Mouse (Mus musculus) liver, embryonic 11.5 days (tissue): ENCODE results near the gene Arid3b. TPM values are rescaled to one million over a fixed set of nuclear protein-coding genes. Genes with fewer than 3 reads are reported as not detected.
A peak's percentile ranks its signal among the peaks of the same experiment; 100 is the strongest.

Experiments
- ATAC-seq: fragments of 200-750 bp; cut with Nextera tagmentation; replicated peaks from 2 replicates; pipeline ENCODE4 v1.8.0; 2017; ENCODE audit warnings: moderate number of reproducible peaks, mild to moderate bottlenecking, moderate TSS enrichment, moderate library complexity; ENCODE audit not compliant: low FRiP score
- DNase-seq: peaks from one replicate; pipeline ENCODE4 v3.0.0-alpha.2; 2017; ENCODE audit warnings: low spot score
- H3K27ac ChIP-seq: fragments of 300-500 bp; sonication (generic); 2 replicates; pipeline ENCODE4 v1.5.1; 2014; ENCODE audit warnings: mild to moderate bottlenecking, low read depth, low read length, control low read depth
- H3K27me3 ChIP-seq: fragments of 300-500 bp; sonication (generic); replicated peaks from 2 replicates; pipeline ENCODE4 v1.6.1; 2014; ENCODE audit warnings: low read length, mixed read lengths; ENCODE audit not compliant: control insufficient read depth, insufficient read depth
- H3K36me3 ChIP-seq: fragments of 300-500 bp; sonication (generic); 2 replicates; pipeline ENCODE4 v1.6.1; 2014; ENCODE audit warnings: mild to moderate bottlenecking, low read length, moderate library complexity, mixed read lengths; ENCODE audit not compliant: control insufficient read depth, insufficient read depth
- H3K4me1 ChIP-seq: fragments of 300-500 bp; sonication (generic); replicated peaks from 2 replicates; pipeline ENCODE4 v1.6.1; 2014; ENCODE audit warnings: low read length, mixed read lengths; ENCODE audit not compliant: control insufficient read depth, insufficient read depth
- H3K4me2 ChIP-seq: fragments of 300-500 bp; sonication (generic); 2 replicates; pipeline ENCODE4 v1.6.1; 2014; ENCODE audit warnings: mild to moderate bottlenecking, control low read depth, moderate library complexity
- H3K4me3 ChIP-seq: fragments of 300-500 bp; sonication (generic); 2 replicates; pipeline ENCODE4 v1.5.1; 2014; ENCODE audit warnings: low read depth, low read length, control low read depth
- H3K9ac ChIP-seq: fragments of 300-500 bp; sonication (generic); 2 replicates; pipeline ENCODE4 v1.6.1; 2014; ENCODE audit warnings: low read depth, low read length, control low read depth
- H3K9me3 ChIP-seq: fragments of 300-500 bp; sonication (generic); 2 replicates; pipeline ENCODE4 v1.6.1; 2016; ENCODE audit warnings: low read length, inconsistent platforms, mixed read lengths; ENCODE audit not compliant: control insufficient read depth
- WGBS: fragments of 180-500 bp; shearing (Covaris S2); extraction: QIAGEN DNeasy Blood & Tissue Kit; methylation state at CpG from one replicate; pipeline ENCODE4 v1.1.7; 2014; 5-methylcytosine and 5-hydroxymethylcytosine counted together
- polyA plus RNA-seq: library from polyadenylated mRNA; unstranded; fragments of >200 nt; fragmentation: Nextera tagmentation; extraction: Ambion mirVana; gene quantifications from 2 replicates; pipeline ENCODE4 v1.2.1, GENCODE M21; 2014

Arid3b gene
- polyA plus RNA-seq, 1 experiment from 2014 or later = 20.3 TPM

- H3K4me3 ChIP-seq = no peak overlapping the region
- H3K9me3 ChIP-seq = no peaks in the 10 kb centered on the region
- 40% methylated on average over 6 of the region's 6 CpGs for WGBS
- no peak for ATAC-seq
- no peaks in the 10 kb centered on the region for H3K27me3 ChIP-seq
- peaks cover 47% of the 10 kb centered on the region for H3K4me1 ChIP-seq
- H3K27ac ChIP-seq = no peak overlapping the region; the same call in 1 of the 2 replicates
- no peak overlapping the region for H3K4me2 ChIP-seq
- H3K36me3 ChIP-seq = no peaks in the 10 kb centered on the region
- no peak overlapping the region for H3K9ac ChIP-seq
- DNase-seq = no peak
Measured at GRCm38 (mm10) chr9:57817220-57817667, 19.3 kb downstream of the Arid3b start.

GRCm38 (mm10) chr9:57814866-57815265, 21.7 kb downstream of the Arid3b start:
- no peak overlapping the region for H3K27ac ChIP-seq
- H3K9ac ChIP-seq = no peak overlapping the region
- DNase-seq (no peak), ATAC-seq (no peak)
- no peaks in the 10 kb centered on the region for H3K27me3 ChIP-seq
- no peaks in the 10 kb centered on the region for H3K9me3 ChIP-seq
- H3K4me2 ChIP-seq = no peak overlapping the region
- no peaks in the 10 kb centered on the region for H3K36me3 ChIP-seq
- H3K4me3 ChIP-seq = no peak overlapping the region
- peaks cover 49% of the 10 kb centered on the region for H3K4me1 ChIP-seq
- 46% methylated on average over 3 of the region's 3 CpGs for WGBS

DNA sequence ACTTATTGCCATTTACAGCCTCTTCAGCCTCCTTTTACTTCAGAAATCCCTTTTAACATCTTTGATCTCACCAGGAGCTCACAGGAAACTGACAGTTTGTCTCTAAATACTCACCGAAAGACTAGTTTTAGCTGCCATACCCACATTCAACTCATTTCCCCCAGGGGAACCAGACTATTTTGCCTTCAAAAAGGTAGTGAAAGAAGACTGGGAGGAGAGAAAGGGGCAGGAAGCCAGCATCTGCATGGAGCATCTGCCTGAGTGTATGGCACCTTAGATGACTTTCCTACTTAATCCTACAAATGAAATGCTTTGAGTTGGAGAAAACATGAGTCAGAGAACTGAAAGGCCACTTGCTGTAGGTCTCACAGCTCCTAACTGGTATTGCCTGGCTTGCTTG, 22.6 kb downstream of the Arid3b start:
- H3K4me2 ChIP-seq = no peak overlapping the region
- no peak overlapping the region for H3K9ac ChIP-seq
- H3K27ac ChIP-seq = no peak overlapping the region
- ATAC-seq (no peak), DNase-seq (no peak)
- WGBS = 57% methylated on average over 1 of the region's 1 CpGs
- H3K4me1 ChIP-seq = peaks cover 51% of the 10 kb centered on the region
- no peaks in the 10 kb centered on the region for H3K27me3 ChIP-seq
- H3K36me3 ChIP-seq = no peaks in the 10 kb centered on the region
- no peaks in the 10 kb centered on the region for H3K9me3 ChIP-seq
- H3K4me3 ChIP-seq = no peak overlapping the region

DNA sequence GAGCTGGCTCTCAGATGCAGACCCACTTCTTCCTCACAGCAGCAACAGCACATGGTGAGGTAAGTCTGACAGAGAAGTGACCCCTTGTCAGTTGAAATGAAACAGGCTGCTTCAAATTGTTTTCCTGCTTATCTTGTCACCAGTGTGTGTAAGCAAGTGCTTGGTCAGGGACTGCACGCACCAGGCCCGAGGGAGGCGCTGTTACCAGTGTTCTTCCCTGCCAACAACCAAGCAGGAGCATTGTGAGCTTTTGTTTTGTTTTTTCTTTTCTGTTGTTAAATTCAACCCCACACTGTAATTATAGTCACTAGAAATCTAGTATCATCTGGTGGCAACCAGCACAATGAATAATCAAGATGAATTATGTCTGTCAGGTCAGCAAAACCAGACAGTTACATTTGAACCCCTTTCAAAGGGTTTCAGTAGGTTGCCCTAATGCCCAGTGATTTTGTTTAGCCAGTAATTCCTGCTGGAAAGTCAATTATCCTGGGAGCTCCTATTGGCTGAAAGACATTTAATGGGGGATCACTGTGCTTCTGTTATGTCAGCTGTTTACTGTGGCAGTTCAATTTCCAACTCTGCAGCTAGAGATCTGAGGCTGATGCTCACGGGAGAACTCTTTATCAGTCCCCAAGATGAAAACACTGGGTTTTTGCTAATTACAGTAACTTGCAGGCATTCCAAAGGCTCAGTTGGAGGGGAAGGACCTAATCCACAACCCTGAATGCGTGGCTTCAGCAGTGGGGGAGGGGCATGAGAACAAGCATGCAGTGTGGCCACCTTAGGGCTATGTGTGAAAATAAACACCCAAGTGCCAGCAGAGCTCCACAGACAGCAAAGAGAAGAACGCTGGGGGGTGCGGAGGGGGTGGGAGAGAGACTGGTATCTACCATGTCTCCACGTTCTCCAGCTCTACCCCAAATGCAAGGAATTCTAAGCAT, 24.5 kb downstream of the Arid3b start:
- Histone ChIP-seq H3K9ac (no peak overlapping the region), H3K4me1 (peaks cover 37% of the 10 kb centered on the region), H3K4me2 (no peak overlapping the region), H3K9me3 (no peaks in the 10 kb centered on the region), H3K27me3 (no peaks in the 10 kb centered on the region), H3K36me3 (no peaks in the 10 kb centered on the region), H3K27ac (no peak overlapping the region), H3K4me3 (no peak overlapping the region)
- ATAC-seq (no peak), DNase-seq (no peak)
- 34% methylated on average over 8 of the region's 8 CpGs for WGBS

GRCm38 (mm10) chr9:57810691-57811090, 25.9 kb downstream of the Arid3b start:
- no peak overlapping the region for H3K9ac ChIP-seq
- no peak overlapping the region for H3K4me2 ChIP-seq
- no peaks in the 10 kb centered on the region for H3K36me3 ChIP-seq
- H3K27me3 ChIP-seq = no peaks in the 10 kb centered on the region
- H3K9me3 ChIP-seq = no peaks in the 10 kb centered on the region
- H3K4me3 ChIP-seq = no peak overlapping the region
- peaks cover 47% of the 10 kb centered on the region for H3K4me1 ChIP-seq
- no peak for DNase-seq
- 76% methylated on average over 3 of the region's 3 CpGs for WGBS
- ATAC-seq = no peak
- H3K27ac ChIP-seq = no peak overlapping the region

DNA sequence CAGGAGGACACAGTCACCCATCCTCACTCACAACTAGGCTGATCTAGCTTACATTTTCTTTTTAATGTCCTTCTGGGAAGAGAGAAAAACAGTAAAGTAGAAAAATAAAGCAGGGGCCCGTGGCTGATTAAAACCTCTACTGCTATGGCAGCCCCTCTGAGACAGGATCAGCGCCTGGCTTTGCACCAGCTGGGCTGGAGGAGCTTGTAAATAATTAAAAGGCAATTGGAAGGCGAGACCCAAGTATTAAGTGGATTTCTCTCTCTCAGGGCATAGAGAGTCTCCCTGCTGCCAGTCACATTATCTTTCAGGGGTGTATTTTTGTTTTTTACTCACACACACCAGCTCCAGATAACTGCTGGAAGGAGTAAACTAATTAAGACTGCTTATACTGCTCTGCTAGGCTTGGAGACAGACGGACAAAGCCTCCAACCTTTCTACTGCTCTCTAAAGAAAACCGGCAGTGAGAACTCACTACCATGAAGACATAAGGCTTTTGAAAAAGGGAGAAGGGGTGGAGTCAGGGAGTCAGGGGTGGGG, 27.8 kb downstream of the Arid3b start:
- Histone ChIP-seq H3K9ac (no peak overlapping the region), H3K4me2 (no peak overlapping the region), H3K27me3 (no peaks in the 10 kb centered on the region), H3K4me3 (no peak overlapping the region), H3K36me3 (no peaks in the 10 kb centered on the region), H3K4me1 (peaks cover 62% of the 10 kb centered on the region), H3K9me3 (no peaks in the 10 kb centered on the region), H3K27ac (no peak overlapping the region)
- ATAC-seq = no peak
- 69% methylated on average over 5 of the region's 5 CpGs for WGBS
- DNase-seq = no peak

- Histone ChIP-seq H3K4me1 (peaks cover 67% of the 10 kb centered on the region), H3K9ac (no peak overlapping the region), H3K4me2 (no peak overlapping the region), H3K4me3 (no peak overlapping the region), H3K27ac (no peak overlapping the region), H3K36me3 (no peaks in the 10 kb centered on the region), H3K9me3 (no peaks in the 10 kb centered on the region), H3K27me3 (no peaks in the 10 kb centered on the region)
- ATAC-seq = peak; percentile 62; the same call in 1 of the 2 replicates
- WGBS = 71% methylated on average over 4 of the region's 4 CpGs
- DNase-seq = no peak
Measured at GRCm38 (mm10) chr9:57807174-57807651, 29.4 kb downstream of the Arid3b start.

DNA sequence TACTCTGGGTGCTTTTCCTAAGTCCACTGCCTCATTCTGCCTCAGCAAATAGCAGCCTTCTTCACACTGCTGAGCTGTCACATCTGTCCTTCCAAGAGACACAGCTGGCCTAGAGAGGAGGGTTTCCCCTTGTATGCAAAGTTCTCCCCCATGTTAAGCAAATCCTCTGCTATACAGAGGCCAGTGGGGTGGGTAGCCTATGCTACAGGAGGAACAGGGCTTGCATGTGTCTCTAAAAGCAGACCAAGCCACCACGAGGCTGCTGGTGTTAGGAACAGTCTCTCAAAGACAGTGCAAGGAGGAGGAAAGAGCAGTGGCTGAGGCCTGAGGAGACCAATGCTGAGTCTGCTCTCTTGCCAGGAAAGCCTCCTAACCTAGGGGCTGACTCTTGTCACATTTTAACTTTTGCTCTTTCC, 30.5 kb downstream of the Arid3b start:
- no peak for ATAC-seq
- H3K9me3 ChIP-seq = no peaks in the 10 kb centered on the region
- peaks cover 1% of the 10 kb centered on the region; the same call in 1 of the 2 replicates for H3K36me3 ChIP-seq
- WGBS = 17% methylated on average over 1 of the region's 1 CpGs
- H3K9ac ChIP-seq = 0 out of 2 replicates have a peak overlapping the region, but pooled peaks have one; percentile 20
- H3K4me1 ChIP-seq = peaks cover 59% of the 10 kb centered on the region
- no peak for DNase-seq
- no peak overlapping the region for H3K4me2 ChIP-seq
- no peak overlapping the region for H3K4me3 ChIP-seq
- H3K27ac ChIP-seq = no peak overlapping the region
- H3K27me3 ChIP-seq = no peaks in the 10 kb centered on the region
